Mouse (Mus musculus) intestine, embryonic 15.5 days (tissue): ENCODE data around the gene Map3k5. TPM values are rescaled to one million over a fixed set of nuclear protein-coding genes. Genes with fewer than 3 reads are reported as not detected.
"Not testable (repeated sequence)": the region's sequence is repeated elsewhere in the genome, so short reads cannot be mapped to it uniquely, and the experiment has no call there.

ENCODE experiments used
- ATAC-seq: fragments of 200-750 bp; cut with Nextera tagmentation; 2 replicates; pipeline ENCODE4 v1.8.0; 2017; ENCODE audit warnings: moderate TSS enrichment, moderate library complexity
- H3K27ac ChIP-seq: fragments of 300-500 bp; sonication (generic); 2 replicates; pipeline ENCODE4 v1.5.1; 2015; ENCODE audit warnings: mild to moderate bottlenecking, inconsistent platforms
- H3K27me3 ChIP-seq: fragments of 300-500 bp; sonication (generic); replicated peaks from 2 replicates; pipeline ENCODE4 v1.6.1; 2015; ENCODE audit warnings: inconsistent platforms
- H3K36me3 ChIP-seq: fragments of 300-500 bp; sonication (generic); 2 replicates; pipeline ENCODE4 v1.6.1; 2015; ENCODE audit warnings: inconsistent platforms
- H3K4me1 ChIP-seq: fragments of 300-500 bp; sonication (generic); replicated peaks from 2 replicates; pipeline ENCODE4 v1.6.1; 2015; ENCODE audit warnings: inconsistent platforms
- H3K4me2 ChIP-seq: fragments of 300-500 bp; sonication (generic); replicated peaks from 2 replicates; pipeline ENCODE4 v1.6.1; 2015; ENCODE audit warnings: mild to moderate bottlenecking, inconsistent platforms
- H3K4me3 ChIP-seq: fragments of 300-500 bp; sonication (generic); replicated peaks from 2 replicates; pipeline ENCODE4 v1.5.1; 2015; ENCODE audit warnings: inconsistent platforms
- H3K9ac ChIP-seq: fragments of 300-500 bp; sonication (generic); 2 replicates; pipeline ENCODE4 v1.6.1; 2015; ENCODE audit warnings: inconsistent platforms
- H3K9me3 ChIP-seq: fragments of 300-500 bp; sonication (generic); 2 replicates; pipeline ENCODE4 v1.6.1; 2016; ENCODE audit warnings: inconsistent platforms
- WGBS: fragments of 180-500 bp; shearing (Covaris S2); methylation state at CpG from one replicate; pipeline ENCODE4 v1.1.7; 2015; 5-methylcytosine and 5-hydroxymethylcytosine counted together
- polyA plus RNA-seq: library from polyadenylated mRNA; unstranded; fragments of >200 nt; fragmentation: Nextera tagmentation; extraction: Ambion mirVana; gene quantifications from 2 replicates; pipeline ENCODE4 v1.2.1, GENCODE M21; 2015

Gene Map3k5
- polyA plus RNA-seq, 1 experiment from 2014 or later, result 1.9 TPM

- H3K4me1 ChIP-seq, result no peaks in the 10 kb centered on the region
- no peaks in the 10 kb centered on the region for H3K9me3 ChIP-seq
- H3K4me2 ChIP-seq, result no peak overlapping the region
- no peaks in the 10 kb centered on the region for H3K27me3 ChIP-seq
- no peak for ATAC-seq
- no peaks in the 10 kb centered on the region for H3K36me3 ChIP-seq
- no peak overlapping the region for H3K9ac ChIP-seq
- 33% methylated on average over 1 of the region's 1 CpGs for WGBS
- H3K27ac ChIP-seq, result no peak overlapping the region
- no peak overlapping the region for H3K4me3 ChIP-seq
Measured at GRCm38 (mm10) chr10:19911583-19911982, 22.7 kb upstream of the Map3k5 start.

GRCm38 (mm10) chr10:19913806-19914205, 20.5 kb upstream of the Map3k5 start:
- Histone ChIP-seq H3K4me2 (no peak overlapping the region), H3K27me3 (no peaks in the 10 kb centered on the region), H3K9ac (no peak overlapping the region), H3K4me3 (no peak overlapping the region), H3K4me1 (no peaks in the 10 kb centered on the region), H3K36me3 (no peaks in the 10 kb centered on the region), H3K9me3 (no peaks in the 10 kb centered on the region), H3K27ac (no peak overlapping the region)
- 78% methylated on average over 4 of the region's 4 CpGs for WGBS
- no peak for ATAC-seq

- Histone ChIP-seq H3K27me3 (no peaks in the 10 kb centered on the region), H3K4me2 (no peak overlapping the region), H3K4me3 (no peak overlapping the region), H3K4me1 (no peaks in the 10 kb centered on the region), H3K9ac (no peak overlapping the region), H3K27ac (no peak overlapping the region), H3K36me3 (no peaks in the 10 kb centered on the region), H3K9me3 (no peaks in the 10 kb centered on the region)
- WGBS, result 44% methylated on average over 1 of the region's 1 CpGs
- ATAC-seq, result peak; percentile 72; the same call in 1 of the 2 replicates
Measured at GRCm38 (mm10) chr10:19915301-19915700, 19.0 kb upstream of the Map3k5 start.

GRCm38 (mm10) chr10:19922410-19922809, 11.9 kb upstream of the Map3k5 start:
- no peaks in the 10 kb centered on the region for H3K27me3 ChIP-seq
- ATAC-seq, result no peak
- H3K4me1 ChIP-seq, result no peaks in the 10 kb centered on the region
- H3K4me2 ChIP-seq, result no peak overlapping the region
- whole genome bisulfite sequencing, result 62% methylated on average over 4 of the region's 4 CpGs
- H3K9ac ChIP-seq, result no peak overlapping the region
- H3K9me3 ChIP-seq, result no peaks in the 10 kb centered on the region
- H3K36me3 ChIP-seq, result no peaks in the 10 kb centered on the region
- H3K27ac ChIP-seq, result no peak overlapping the region
- H3K4me3 ChIP-seq, result no peak overlapping the region

GRCm38 (mm10) chr10:19924256-19924655, 10.0 kb upstream of the Map3k5 start:
- Histone ChIP-seq H3K4me1 (no peaks in the 10 kb centered on the region), H3K36me3 (no peaks in the 10 kb centered on the region), H3K9ac (no peak overlapping the region), H3K9me3 (no peaks in the 10 kb centered on the region), H3K4me2 (no peak overlapping the region), H3K4me3 (no peak overlapping the region), H3K27ac (no peak overlapping the region), H3K27me3 (no peaks in the 10 kb centered on the region)
- no peak for ATAC-seq
- WGBS, result 64% methylated on average over 2 of the region's 2 CpGs

GRCm38 (mm10) chr10:19926391-19926897, 7.8 kb upstream of the Map3k5 start:
- H3K4me3 ChIP-seq, H3K36me3 ChIP-seq, H3K4me2 ChIP-seq, H3K9ac ChIP-seq, H3K27me3 ChIP-seq, H3K9me3 ChIP-seq, H3K27ac ChIP-seq, H3K4me1 ChIP-seq: not testable (repeated sequence)
- 68% methylated on average over 4 of the region's 4 CpGs for WGBS
- peak; percentile 49; the same call in 1 of the 2 replicates for ATAC-seq

GRCm38 (mm10) chr10:19928205-19928604, 6.1 kb upstream of the Map3k5 start:
- 85% methylated on average over 1 of the region's 1 CpGs for WGBS
- no peak overlapping the region for H3K4me3 ChIP-seq

GRCm38 (mm10) chr10:19932986-19933385, 1.3 kb upstream of the Map3k5 start:
- H3K27me3 ChIP-seq, result no peaks in the 10 kb centered on the region
- H3K36me3 ChIP-seq, result no peaks in the 10 kb centered on the region
- peak overlapping the region; percentile 98 for H3K4me2 ChIP-seq
- H3K4me1 ChIP-seq, result peaks cover 8% of the 10 kb centered on the region
- peak overlapping the region; percentile 86; the same call in 1 of the 2 replicates for H3K4me3 ChIP-seq
- no peaks in the 10 kb centered on the region for H3K9me3 ChIP-seq
- ATAC-seq, result no peak
- no peak overlapping the region for H3K9ac ChIP-seq
- no peak overlapping the region for H3K27ac ChIP-seq
- WGBS, result 41% methylated on average over 3 of the region's 3 CpGs

More at GRCm38 (mm10) chr10:19928205-19928604, 6.1 kb upstream of the Map3k5 start:
- H3K27me3 ChIP-seq, result no peaks in the 10 kb centered on the region
- H3K27ac ChIP-seq, result no peak overlapping the region
- H3K4me1 ChIP-seq, result no peaks in the 10 kb centered on the region
- H3K36me3 ChIP-seq, result no peaks in the 10 kb centered on the region
- ATAC-seq, result no peak
- H3K9me3 ChIP-seq, result no peaks in the 10 kb centered on the region
- H3K9ac ChIP-seq, result no peak overlapping the region
- H3K4me2 ChIP-seq, result no peak overlapping the region

GRCm38 (mm10) chr10:19933511-19934383, 525 bp upstream of the Map3k5 start:
- Histone ChIP-seq H3K4me2 (peak overlapping the region; percentile 98), H3K27ac (peak overlapping the region; percentile 87), H3K4me3 (peak overlapping the region; percentile 86), H3K36me3 (no peaks in the 10 kb centered on the region), H3K4me1 (peaks cover 11% of the 10 kb centered on the region), H3K9ac (peak overlapping the region; percentile 72), H3K9me3 (no peaks in the 10 kb centered on the region), H3K27me3 (no peaks in the 10 kb centered on the region)
- WGBS, result under 1% methylated on average over 95 of the region's 97 CpGs
- peak; percentile 95 for ATAC-seq

GRCm38 (mm10) chr10:19935295-19935623, 987 bp downstream of the Map3k5 start:
- peaks cover 16% of the 10 kb centered on the region for H3K4me1 ChIP-seq
- H3K9me3 ChIP-seq, result no peaks in the 10 kb centered on the region
- no peak for ATAC-seq
- peak overlapping the region; percentile 98 for H3K4me2 ChIP-seq
- 5% methylated on average over 10 of the region's 10 CpGs for WGBS
- H3K9ac ChIP-seq, result peak overlapping the region; percentile 72
- no peaks in the 10 kb centered on the region for H3K36me3 ChIP-seq
- no peaks in the 10 kb centered on the region for H3K27me3 ChIP-seq
- H3K4me3 ChIP-seq, result peak overlapping the region; percentile 86
- H3K27ac ChIP-seq, result peak overlapping the region; percentile 11; the same call in 1 of the 2 replicates

GRCm38 (mm10) chr10:19935821-19936367, 1.6 kb downstream of the Map3k5 start:
- Histone ChIP-seq H3K9ac (no peak overlapping the region), H3K9me3 (no peaks in the 10 kb centered on the region), H3K27ac (no peak overlapping the region), H3K27me3 (no peaks in the 10 kb centered on the region), H3K4me3 (no peak overlapping the region), H3K36me3 (no peaks in the 10 kb centered on the region), H3K4me2 (peak overlapping the region; percentile 98), H3K4me1 (peaks cover 16% of the 10 kb centered on the region)
- WGBS, result 42% methylated on average over 4 of the region's 4 CpGs
- ATAC-seq, result no peak

- WGBS, result 60% methylated on average over 9 of the region's 9 CpGs
- no peak overlapping the region for H3K9ac ChIP-seq
- peak overlapping the region; percentile 26; the same call in 1 of the 2 replicates for H3K4me2 ChIP-seq
- ATAC-seq, result no peak
- peaks cover 19% of the 10 kb centered on the region for H3K4me1 ChIP-seq
- H3K27ac ChIP-seq, result no peak overlapping the region
- no peak overlapping the region for H3K4me3 ChIP-seq
- no peaks in the 10 kb centered on the region for H3K27me3 ChIP-seq
- no peaks in the 10 kb centered on the region for H3K36me3 ChIP-seq
- no peaks in the 10 kb centered on the region for H3K9me3 ChIP-seq
Measured at GRCm38 (mm10) chr10:19936961-19937708, 2.9 kb downstream of the Map3k5 start.
